Mouse (Mus musculus) heart, embryonic 14.5 days (tissue): ENCODE measurements around the gene Cd164l2. TPM values are rescaled to one million over a fixed set of nuclear protein-coding genes. Genes with fewer than 3 reads are reported as not detected.

ENCODE experiments used
- ATAC-seq: fragments of 200-750 bp; cut with Nextera tagmentation; 2 replicates; pipeline ENCODE4 v1.8.0; 2017; ENCODE audit warnings: low read depth, moderate TSS enrichment; ENCODE audit not compliant: insufficient number of reproducible peaks, insufficient read depth, low FRiP score
- H3K27ac ChIP-seq, 2 experiments: fragments of 200-500 bp in 1 of 2; fragments of 300-500 bp in 1 of 2; sonication (generic) in 1 of 2; replicated peaks in 1 of 2; 2 replicates each; pipeline ENCODE4 v1.5.1; 2012 to 2014; ENCODE audit warnings: low read depth in 2 of 2, low read length in 2 of 2, control low read depth in 1 of 2, mild to moderate bottlenecking in 1 of 2, mixed read lengths in 1 of 2; ENCODE audit not compliant: control insufficient read depth in 1 of 2, insufficient read depth in 1 of 2
- H3K27me3 ChIP-seq: fragments of 300-500 bp; sonication (generic); 2 replicates; pipeline ENCODE4 v1.6.1; 2014; ENCODE audit warnings: mild to moderate bottlenecking, low read length, control low read depth; ENCODE audit not compliant: control insufficient read depth, insufficient read depth
- H3K36me3 ChIP-seq: fragments of 300-500 bp; sonication (generic); 2 replicates; pipeline ENCODE4 v1.6.1; 2014; ENCODE audit warnings: mild to moderate bottlenecking, control low read depth, low read length, mixed read lengths; ENCODE audit not compliant: control insufficient read depth, insufficient read depth
- H3K4me1 ChIP-seq, 2 experiments: fragments of 200-500 bp in 1 of 2; fragments of 300-500 bp in 1 of 2; sonication (generic) in 1 of 2; 2 replicates each; pipeline ENCODE4 v1.6.1; 2012 to 2014; ENCODE audit warnings: low read length in 2 of 2, control low read depth in 1 of 2, mixed read lengths in 1 of 2; ENCODE audit not compliant: control insufficient read depth in 2 of 2, insufficient read depth in 2 of 2
- H3K4me2 ChIP-seq: fragments of 300-500 bp; sonication (generic); 2 replicates; pipeline ENCODE4 v1.6.1; 2014; ENCODE audit warnings: mild to moderate bottlenecking, low read length
- H3K4me3 ChIP-seq, 2 experiments: fragments of 200-500 bp in 1 of 2; fragments of 300-500 bp in 1 of 2; sonication (generic) in 1 of 2; 2 replicates each; pipeline ENCODE4 v1.5.1; 2012 to 2014; ENCODE audit warnings: low read length in 2 of 2, mild to moderate bottlenecking in 2 of 2, control low read depth in 1 of 2, low read depth in 1 of 2, moderate library complexity in 1 of 2; ENCODE audit not compliant: control insufficient read depth in 1 of 2, insufficient read depth in 1 of 2
- H3K9ac ChIP-seq: fragments of 300-500 bp; sonication (generic); 2 replicates; pipeline ENCODE4 v1.6.1; 2014; ENCODE audit warnings: mild to moderate bottlenecking, low read length
- H3K9me3 ChIP-seq: fragments of 300-500 bp; sonication (generic); 2 replicates; pipeline ENCODE4 v1.6.1; 2016; ENCODE audit warnings: low read length, control low read depth; ENCODE audit not compliant: control insufficient read depth
- WGBS: fragments of 180-500 bp; shearing (Covaris S2); extraction: QIAGEN DNeasy Blood & Tissue Kit; methylation state at CpG from one replicate; pipeline ENCODE4 v1.1.7; 2014; 5-methylcytosine and 5-hydroxymethylcytosine counted together
- polyA plus RNA-seq: library from polyadenylated mRNA; unstranded; fragments of >200 nt; fragmentation: Nextera tagmentation; extraction: Ambion mirVana; gene quantifications from 2 replicates; pipeline ENCODE4 v1.2.1, GENCODE M21; 2014

Gene Cd164l2
- polyA plus RNA-seq, 1 experiment from 2014 or later: 0.82 TPM

DNA sequence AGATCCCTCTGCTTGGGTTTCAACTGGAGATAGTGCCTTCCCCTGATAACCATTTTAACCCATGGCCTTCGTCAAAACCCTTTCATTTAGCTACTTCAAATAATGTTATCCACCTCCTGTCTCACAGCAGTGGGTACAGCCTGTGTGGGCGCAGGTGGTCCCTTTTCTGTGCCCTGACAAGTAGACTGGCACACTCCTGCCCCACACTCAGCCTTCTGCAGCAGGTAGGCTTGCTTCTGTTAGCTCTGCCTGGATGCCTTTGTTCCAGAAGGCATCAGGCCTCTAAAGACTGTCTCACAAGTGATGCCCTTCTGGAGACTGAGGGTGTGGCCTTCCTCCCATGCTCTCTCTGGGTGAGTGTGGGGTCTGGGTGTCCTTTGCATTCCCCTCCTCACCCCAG lies 15.8 kb upstream of the Cd164l2 start:
- WGBS: 71% methylated on average over 2 of the region's 2 CpGs
- Histone ChIP-seq H3K4me1 (peaks cover 43 to 51% of the 10 kb centered on the region in 2 experiments), H3K9ac (no peak overlapping the region), H3K4me3 (no peak overlapping the region), H3K36me3 (peaks cover 66% of the 10 kb centered on the region), H3K4me2 (no peak overlapping the region), H3K27me3 (no peaks in the 10 kb centered on the region), H3K27ac (no peak overlapping the region), H3K9me3 (no peaks in the 10 kb centered on the region)
- ATAC-seq: no peak

DNA sequence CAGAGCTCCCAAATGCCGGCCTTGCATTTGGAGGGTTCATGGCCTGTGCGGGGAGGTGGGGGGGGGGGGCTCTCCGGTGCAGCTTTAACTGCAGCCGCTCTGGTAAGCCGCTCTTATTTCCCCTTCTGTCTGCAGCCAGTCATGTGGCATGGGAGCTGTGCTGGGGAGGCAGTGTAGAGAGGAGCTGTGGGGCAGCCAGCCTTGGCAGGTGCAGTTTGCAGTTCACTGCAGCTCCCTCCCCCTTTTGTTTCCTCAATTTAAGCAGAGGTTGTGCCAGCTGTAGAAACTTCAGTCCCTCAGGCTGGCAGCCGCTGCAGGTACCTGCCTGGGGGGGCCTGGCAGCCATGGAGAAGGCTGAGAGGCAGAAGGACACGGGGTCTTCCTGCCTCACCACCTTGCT lies 15.1 kb upstream of the Cd164l2 start:
- H3K27me3 ChIP-seq: no peaks in the 10 kb centered on the region
- no peak overlapping the region for H3K4me2 ChIP-seq
- peak overlapping the region; percentile 76 to 90; a peak in 3 of 4 replicates for H3K27ac ChIP-seq
- no peak overlapping the region for H3K4me3 ChIP-seq
- no peaks in the 10 kb centered on the region for H3K9me3 ChIP-seq
- WGBS: 47% methylated on average over 7 of the region's 7 CpGs
- peaks cover 49 to 55% of the 10 kb centered on the region in 2 experiments for H3K4me1 ChIP-seq
- no peak for ATAC-seq
- H3K36me3 ChIP-seq: peaks cover 59% of the 10 kb centered on the region
- peak overlapping the region; percentile 35; the same call in 1 of the 2 replicates for H3K9ac ChIP-seq

DNA sequence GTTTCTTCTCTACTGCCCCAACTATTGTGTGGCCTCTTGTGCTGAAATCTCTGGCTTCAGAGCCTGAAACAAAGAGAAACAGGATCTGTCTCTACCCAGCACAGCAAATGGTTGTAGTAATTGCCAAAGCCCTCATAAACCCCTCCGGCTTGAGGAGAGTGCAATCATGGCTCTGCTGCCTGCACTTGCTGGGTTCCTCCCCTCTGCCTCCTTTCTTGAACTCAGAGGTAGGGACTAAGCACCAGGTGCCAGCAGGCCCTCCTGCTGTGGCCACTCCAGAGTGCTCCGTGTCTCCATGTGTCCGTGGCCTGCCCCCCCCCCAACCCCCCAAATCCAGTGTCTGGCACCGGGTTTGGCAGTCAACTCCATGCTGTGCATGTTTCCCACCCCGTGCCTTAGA lies 14.6 kb upstream of the Cd164l2 start:
- peaks cover 50 to 55% of the 10 kb centered on the region in 2 experiments for H3K4me1 ChIP-seq
- no peak overlapping the region for H3K4me2 ChIP-seq
- H3K9me3 ChIP-seq: no peaks in the 10 kb centered on the region
- no peak for ATAC-seq
- no peak overlapping the region for H3K4me3 ChIP-seq
- H3K9ac ChIP-seq: peak overlapping the region; percentile 35
- H3K36me3 ChIP-seq: peaks cover 54% of the 10 kb centered on the region
- H3K27me3 ChIP-seq: no peaks in the 10 kb centered on the region
- H3K27ac ChIP-seq: peak overlapping the region; percentile 76 to 90; a peak in 3 of 4 replicates
- whole genome bisulfite sequencing: 24% methylated on average over 5 of the region's 5 CpGs

DNA sequence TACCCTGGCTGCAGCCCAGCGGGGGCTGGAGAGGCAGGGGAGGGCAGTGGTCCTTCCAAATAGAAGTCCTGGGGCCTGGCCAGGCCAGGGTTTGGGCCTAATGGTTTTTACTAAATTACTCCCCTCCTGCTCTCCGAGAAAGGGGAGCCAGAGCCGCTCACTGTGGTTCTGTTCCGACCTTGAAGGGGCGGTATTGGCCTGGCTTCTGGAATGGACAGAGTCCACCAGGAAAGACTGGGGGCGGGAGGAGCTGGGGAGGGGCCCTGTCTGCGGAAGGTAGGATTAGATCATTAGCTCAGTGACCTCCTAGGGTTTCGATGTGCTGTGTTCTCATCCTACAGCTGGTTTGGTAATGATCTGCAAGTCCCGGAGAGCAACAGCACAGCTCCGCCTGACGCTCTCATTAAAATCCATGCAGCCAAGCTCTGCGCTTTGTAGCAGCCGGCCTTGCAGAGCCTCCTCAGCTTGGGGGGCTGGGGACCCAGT lies 14.1 kb upstream of the Cd164l2 start:
- WGBS: 41% methylated on average over 13 of the region's 13 CpGs

DNA sequence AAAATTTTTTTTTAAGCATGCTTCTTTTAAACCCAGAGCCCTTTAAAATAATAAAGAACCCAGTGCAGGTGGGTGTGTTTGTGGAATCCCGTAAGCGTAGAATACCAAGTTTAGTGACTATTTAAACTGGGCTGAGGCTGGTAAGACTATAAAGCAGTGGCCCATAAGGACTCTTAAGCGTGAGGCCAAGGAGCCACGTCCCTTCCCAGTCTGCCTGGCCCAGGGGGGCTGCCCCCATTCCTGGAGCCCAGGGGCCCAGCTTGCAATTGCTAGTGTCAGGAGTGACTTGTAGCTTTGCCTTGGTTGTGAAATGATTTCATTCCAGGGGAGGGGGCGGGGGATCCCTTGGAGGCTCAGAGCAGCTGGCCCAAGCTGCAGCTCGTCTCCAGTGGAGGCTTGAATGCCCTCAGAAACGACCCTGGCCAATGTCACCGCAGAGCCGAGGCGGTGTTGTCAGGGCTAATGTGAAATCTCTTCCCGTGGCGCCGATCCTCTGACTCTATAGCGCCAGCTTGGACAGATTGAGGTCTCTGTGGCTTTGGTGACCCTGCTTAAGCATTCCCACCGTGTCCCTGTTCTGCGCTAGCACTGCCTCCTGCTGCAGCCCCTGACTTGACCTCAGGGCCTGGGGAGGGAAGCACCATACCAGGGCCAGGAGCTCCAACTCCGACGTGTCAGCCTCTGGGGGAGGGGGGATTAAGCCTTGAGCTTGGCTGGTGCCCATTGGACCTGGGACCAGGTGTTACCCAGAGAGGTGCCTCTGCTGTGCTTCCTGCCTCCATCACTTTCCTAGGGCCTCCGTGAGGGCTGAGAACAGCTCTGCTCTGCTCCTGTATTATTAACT lies 13.4 kb upstream of the Cd164l2 start:
- Histone ChIP-seq H3K4me3 (no peak overlapping the region), H3K9ac (peak overlapping the region; percentile 54), H3K27me3 (no peaks in the 10 kb centered on the region), H3K4me1 (peaks cover 50 to 55% of the 10 kb centered on the region in 2 experiments), H3K36me3 (peaks cover 42% of the 10 kb centered on the region), H3K27ac (peak overlapping the region; percentile 76 to 90), H3K9me3 (no peaks in the 10 kb centered on the region), H3K4me2 (0 out of 2 replicates have a peak overlapping the region, but pooled peaks have one; percentile 0)
- 19% methylated on average over 19 of the region's 19 CpGs for WGBS
- peak; percentile 38; the same call in 1 of the 2 replicates for ATAC-seq

More for the DNA sequence above, 14.1 kb upstream of the Cd164l2 start:
- H3K36me3 ChIP-seq: peaks cover 49% of the 10 kb centered on the region
- peak overlapping the region; percentile 35 for H3K9ac ChIP-seq
- peaks cover 50 to 55% of the 10 kb centered on the region in 2 experiments for H3K4me1 ChIP-seq
- peak overlapping the region; percentile 76 to 90 for H3K27ac ChIP-seq
- no peaks in the 10 kb centered on the region for H3K9me3 ChIP-seq
- no peak overlapping the region for H3K4me3 ChIP-seq
- ATAC-seq: no peak
- H3K4me2 ChIP-seq: no peak overlapping the region
- H3K27me3 ChIP-seq: no peaks in the 10 kb centered on the region

DNA sequence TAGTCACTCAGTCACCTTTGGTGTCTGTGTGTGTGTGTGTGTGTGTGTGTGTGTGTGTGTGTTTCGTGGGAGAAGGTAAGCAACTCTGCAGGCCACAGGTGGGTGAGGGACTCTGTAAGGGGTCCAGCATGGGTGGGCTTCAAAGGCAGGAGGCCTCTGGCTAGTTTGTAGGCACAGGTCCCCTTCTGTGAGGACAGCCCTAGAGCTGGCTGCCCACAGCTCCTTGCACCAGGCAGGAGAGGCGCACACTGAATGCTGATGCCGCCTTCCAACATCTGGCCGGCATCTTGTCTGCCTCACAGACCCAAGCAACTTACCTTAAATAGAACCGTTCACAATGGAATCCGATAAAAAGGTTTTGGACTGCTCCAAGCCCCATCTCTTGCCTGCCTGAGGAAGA lies 12.2 kb upstream of the Cd164l2 start:
- WGBS: 37% methylated on average over 6 of the region's 6 CpGs
- Histone ChIP-seq H3K4me3 (no peak overlapping the region), H3K4me2 (0 out of 2 replicates have a peak overlapping the region, but pooled peaks have one; percentile 12)

DNA sequence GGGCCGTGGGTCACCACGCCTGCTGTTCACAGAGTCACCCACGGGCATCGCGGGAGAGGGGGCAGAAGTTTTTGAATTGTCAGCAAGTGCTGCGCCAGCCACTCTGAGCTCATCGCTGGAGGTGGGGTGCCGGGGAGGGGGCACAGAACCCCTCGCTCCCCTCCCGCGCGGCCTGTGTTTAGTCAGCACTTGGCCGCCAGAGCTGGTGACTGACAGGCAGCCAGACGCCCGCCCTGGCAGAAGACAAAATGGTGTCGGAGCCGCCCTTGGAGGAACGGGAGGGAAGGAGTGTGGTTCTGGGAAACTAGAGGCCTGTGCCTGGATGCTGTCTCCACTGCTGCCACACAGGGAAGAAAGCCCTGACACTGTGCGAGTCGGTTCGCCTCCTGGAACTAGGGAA lies 11.6 kb upstream of the Cd164l2 start:
- Histone ChIP-seq H3K4me1 (peaks cover 56 to 66% of the 10 kb centered on the region in 2 experiments), H3K9ac (peak overlapping the region; percentile 53), H3K27me3 (no peaks in the 10 kb centered on the region), H3K4me2 (peak overlapping the region; percentile 12), H3K36me3 (peaks cover 24% of the 10 kb centered on the region), H3K27ac (peak overlapping the region; percentile 71 to 90), H3K4me3 (no peak overlapping the region), H3K9me3 (no peaks in the 10 kb centered on the region)
- no peak for ATAC-seq
- 31% methylated on average over 21 of the region's 21 CpGs for WGBS

More for the DNA sequence above, 12.2 kb upstream of the Cd164l2 start:
- no peaks in the 10 kb centered on the region for H3K9me3 ChIP-seq
- H3K27me3 ChIP-seq: no peaks in the 10 kb centered on the region
- no peak for ATAC-seq
- H3K9ac ChIP-seq: peak overlapping the region; percentile 53
- peaks cover 30% of the 10 kb centered on the region for H3K36me3 ChIP-seq
- peak overlapping the region; percentile 71 to 90; a peak in 3 of 4 replicates for H3K27ac ChIP-seq
- H3K4me1 ChIP-seq: peaks cover 54 to 61% of the 10 kb centered on the region in 2 experiments
